Mouse (Mus musculus) stomach, embryonic 15.5 days (tissue): Measurements from ENCODE around the gene Lmf1. TPM values are rescaled to one million over a fixed set of nuclear protein-coding genes. Genes with fewer than 3 reads are reported as not detected.

Experiments
- ATAC-seq: fragments of 200-750 bp; cut with Nextera tagmentation; 2 replicates; pipeline ENCODE4 v1.8.0; 2017; ENCODE audit warnings: low read depth, moderate number of reproducible peaks, moderate TSS enrichment; ENCODE audit not compliant: insufficient read depth, low FRiP score
- H3K27ac ChIP-seq: fragments of 300-500 bp; sonication (generic); 2 replicates; pipeline ENCODE4 v1.5.1; 2015; ENCODE audit warnings: mild to moderate bottlenecking, inconsistent platforms
- H3K27me3 ChIP-seq: fragments of 300-500 bp; sonication (generic); replicated peaks from 2 replicates; pipeline ENCODE4 v1.6.1; 2015; ENCODE audit warnings: inconsistent platforms
- H3K36me3 ChIP-seq: fragments of 300-500 bp; sonication (generic); 2 replicates; pipeline ENCODE4 v1.6.1; 2015; ENCODE audit warnings: inconsistent platforms
- H3K4me1 ChIP-seq: fragments of 300-500 bp; sonication (generic); 2 replicates; pipeline ENCODE4 v1.6.1; 2015; ENCODE audit warnings: inconsistent platforms
- H3K4me2 ChIP-seq: fragments of 300-500 bp; sonication (generic); 2 replicates; pipeline ENCODE4 v1.6.1; 2015; ENCODE audit warnings: mild to moderate bottlenecking, inconsistent platforms
- H3K4me3 ChIP-seq: fragments of 300-500 bp; sonication (generic); replicated peaks from 2 replicates; pipeline ENCODE4 v1.5.1; 2015; ENCODE audit warnings: inconsistent platforms
- H3K9ac ChIP-seq: fragments of 300-500 bp; sonication (generic); 2 replicates; pipeline ENCODE4 v1.6.1; 2015; ENCODE audit warnings: inconsistent platforms
- H3K9me3 ChIP-seq: fragments of 300-500 bp; sonication (generic); 2 replicates; pipeline ENCODE4 v1.6.1; 2016; ENCODE audit warnings: inconsistent platforms
- WGBS: fragments of 180-500 bp; shearing (Covaris S2); methylation state at CpG from one replicate; pipeline ENCODE4 v1.1.7; 2015; 5-methylcytosine and 5-hydroxymethylcytosine counted together
- polyA plus RNA-seq: library from polyadenylated mRNA; unstranded; fragments of >200 nt; fragmentation: Nextera tagmentation; extraction: Ambion mirVana; gene quantifications from 2 replicates; pipeline ENCODE4 v1.2.1, GENCODE M21; 2015

The Lmf1 gene
- polyA plus RNA-seq, 1 experiment from 2014 or later, result 27.4 TPM

GRCm38 (mm10) chr17:25686323-25686722 is 107.4 kb downstream of the Lmf1 start:
- Histone ChIP-seq H3K27ac (no peak overlapping the region), H3K27me3 (no peaks in the 10 kb centered on the region; the same call in 1 of the 2 replicates), H3K9ac (no peak overlapping the region), H3K4me3 (no peak overlapping the region), H3K4me1 (no peaks in the 10 kb centered on the region), H3K4me2 (no peak overlapping the region), H3K9me3 (no peaks in the 10 kb centered on the region), H3K36me3 (no peaks in the 10 kb centered on the region)
- 44% methylated on average over 7 of the region's 7 CpGs for WGBS
- ATAC-seq, result no peak

- no peaks in the 10 kb centered on the region; the same call in 1 of the 2 replicates for H3K27me3 ChIP-seq
- ATAC-seq, result no peak
- no peaks in the 10 kb centered on the region for H3K9me3 ChIP-seq
- H3K4me2 ChIP-seq, result no peak overlapping the region
- no peaks in the 10 kb centered on the region for H3K36me3 ChIP-seq
- H3K27ac ChIP-seq, result no peak overlapping the region
- no peak overlapping the region for H3K4me3 ChIP-seq
- 79% methylated on average over 4 of the region's 4 CpGs for WGBS
- H3K4me1 ChIP-seq, result no peaks in the 10 kb centered on the region
- no peak overlapping the region for H3K9ac ChIP-seq
These were observed 110.0 kb downstream of the Lmf1 start for GRCm38 (mm10) chr17:25688922-25689321.

- H3K9ac ChIP-seq, result no peak overlapping the region
- no peak overlapping the region for H3K4me3 ChIP-seq
- H3K27me3 ChIP-seq, result no peaks in the 10 kb centered on the region
- no peak for ATAC-seq
- H3K4me1 ChIP-seq, result no peaks in the 10 kb centered on the region
- H3K27ac ChIP-seq, result no peak overlapping the region
- 47% methylated on average over 1 of the region's 1 CpGs for WGBS
- H3K9me3 ChIP-seq, result no peaks in the 10 kb centered on the region
- no peak overlapping the region for H3K4me2 ChIP-seq
- no peaks in the 10 kb centered on the region for H3K36me3 ChIP-seq
These were observed 117.4 kb downstream of the Lmf1 start for GRCm38 (mm10) chr17:25696263-25696662.

DNA sequence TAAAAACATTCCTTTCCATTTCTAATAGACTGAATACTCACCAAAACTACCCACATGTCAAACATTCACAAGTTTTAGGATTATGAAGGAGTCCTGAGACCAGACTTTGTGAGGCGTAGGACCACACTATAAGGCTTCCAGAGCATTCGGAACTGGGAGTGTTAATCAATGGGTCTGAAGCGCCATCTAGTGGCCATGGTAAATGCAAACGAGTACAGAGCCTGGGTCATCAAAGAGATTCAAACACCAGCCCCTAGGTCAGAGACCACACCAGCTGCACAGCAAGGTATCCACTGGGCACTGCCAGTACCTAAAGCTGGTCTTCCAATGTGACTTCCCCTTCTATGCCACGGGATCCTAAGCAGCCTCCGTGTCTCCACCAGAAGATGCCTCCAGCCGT is 119.6 kb downstream of the Lmf1 start:
- no peaks in the 10 kb centered on the region for H3K4me1 ChIP-seq
- H3K9me3 ChIP-seq, result no peaks in the 10 kb centered on the region
- no peak overlapping the region for H3K4me3 ChIP-seq
- no peak for ATAC-seq
- no peak overlapping the region for H3K27ac ChIP-seq
- H3K36me3 ChIP-seq, result no peaks in the 10 kb centered on the region
- 15% methylated on average over 7 of the region's 7 CpGs for WGBS
- no peak overlapping the region for H3K4me2 ChIP-seq
- no peaks in the 10 kb centered on the region for H3K27me3 ChIP-seq
- H3K9ac ChIP-seq, result no peak overlapping the region

DNA sequence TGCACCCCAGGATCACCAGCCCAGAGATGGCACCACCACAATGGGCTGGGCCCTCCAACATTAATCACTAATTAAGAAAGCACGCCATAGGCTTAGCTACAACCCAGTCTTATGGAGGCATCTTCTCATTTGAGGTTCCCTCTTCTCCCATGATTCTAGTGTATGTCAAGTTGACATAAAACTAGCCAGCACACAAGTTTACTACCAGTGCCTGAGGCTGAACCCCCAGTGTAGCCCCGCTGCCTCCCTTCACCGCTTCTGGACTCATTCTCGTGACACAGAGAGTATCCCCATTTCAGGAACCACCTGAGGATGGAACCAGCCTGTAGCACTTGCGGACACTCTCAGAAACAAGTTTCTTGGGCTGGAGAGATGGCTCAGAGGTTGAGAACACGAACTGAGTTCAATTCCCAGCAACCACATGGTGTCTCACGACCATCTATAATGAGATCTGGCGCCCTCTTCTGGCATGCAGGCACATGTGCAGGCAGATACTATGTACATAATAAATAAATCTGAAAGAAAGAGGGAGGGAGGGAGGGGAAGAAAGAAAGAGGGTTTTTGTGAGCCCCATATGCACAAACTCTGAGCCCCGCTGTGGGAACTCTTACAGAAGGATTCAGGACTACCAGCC is 122.1 kb downstream of the Lmf1 start:
- no peaks in the 10 kb centered on the region for H3K27me3 ChIP-seq
- no peak overlapping the region for H3K27ac ChIP-seq
- ATAC-seq, result no peak
- no peaks in the 10 kb centered on the region for H3K9me3 ChIP-seq
- H3K4me1 ChIP-seq, result no peaks in the 10 kb centered on the region
- no peak overlapping the region for H3K4me2 ChIP-seq
- no peak overlapping the region for H3K4me3 ChIP-seq
- no peaks in the 10 kb centered on the region for H3K36me3 ChIP-seq
- H3K9ac ChIP-seq, result no peak overlapping the region
- 59% methylated on average over 9 of the region's 9 CpGs for WGBS

DNA sequence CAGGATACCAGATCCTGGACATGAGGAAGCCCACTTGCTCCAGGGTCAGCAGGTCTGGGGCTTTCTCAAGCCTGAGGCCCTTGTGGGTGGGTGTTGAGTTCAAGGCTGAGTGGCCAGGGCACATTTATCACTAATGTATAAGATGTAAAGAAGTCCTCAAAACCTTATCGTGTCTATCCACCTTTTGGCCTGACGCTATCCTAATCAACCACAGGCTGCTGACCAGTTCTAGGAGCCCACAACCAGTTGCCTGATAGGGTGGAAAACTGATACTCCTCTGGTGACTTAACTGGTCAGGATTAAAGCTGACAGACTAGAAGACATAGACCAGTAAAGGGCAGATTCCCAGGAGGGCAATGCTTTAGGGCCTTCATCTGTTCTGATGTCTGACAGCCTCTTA is 131.1 kb downstream of the Lmf1 start:
- Histone ChIP-seq H3K4me1 (no peaks in the 10 kb centered on the region), H3K27me3 (no peaks in the 10 kb centered on the region), H3K27ac (no peak overlapping the region), H3K9me3 (no peaks in the 10 kb centered on the region), H3K4me3 (no peak overlapping the region), H3K4me2 (no peak overlapping the region), H3K9ac (no peak overlapping the region), H3K36me3 (no peaks in the 10 kb centered on the region)
- ATAC-seq, result no peak
- WGBS, result 93% methylated on average over 2 of the region's 2 CpGs

DNA sequence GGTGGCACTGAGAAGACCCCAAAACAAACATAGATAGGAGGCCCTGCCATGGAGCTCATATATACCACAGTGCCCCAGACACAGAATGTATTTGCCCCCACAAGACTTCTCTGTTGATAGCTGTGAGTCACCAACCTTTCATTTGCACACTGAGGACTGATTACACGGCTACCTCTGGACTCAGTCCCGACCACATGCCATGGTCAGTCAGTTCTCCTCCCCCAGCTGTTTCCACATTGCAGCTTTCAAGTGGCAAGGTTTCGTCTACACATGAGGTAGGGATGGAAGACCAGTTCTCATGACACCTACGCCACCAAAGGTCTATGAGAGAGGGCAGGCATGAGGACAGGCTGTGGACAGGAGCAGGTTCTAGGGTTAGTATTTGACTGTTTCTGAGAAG is 132.3 kb downstream of the Lmf1 start:
- Histone ChIP-seq H3K36me3 (no peaks in the 10 kb centered on the region), H3K27me3 (peaks cover 5% of the 10 kb centered on the region; the same call in 1 of the 2 replicates), H3K4me2 (no peak overlapping the region), H3K4me1 (no peaks in the 10 kb centered on the region), H3K27ac (no peak overlapping the region), H3K9ac (no peak overlapping the region), H3K4me3 (no peak overlapping the region), H3K9me3 (no peaks in the 10 kb centered on the region)
- WGBS, result 69% methylated on average over 4 of the region's 4 CpGs
- no peak for ATAC-seq

Other genes starting within 250 kb of the Lmf1 start
- gene Tpsab1, start 233.5 kb upstream of the Lmf1 start, polyA plus RNA-seq, result 0.24 and 0.64 TPM in 2 replicates
- 10.4 and 14.3 TPM in 2 replicates for gene Tpsb2, start 212.8 kb upstream of the Lmf1 start, polyA plus RNA-seq
- gene Tpsg1, start 209.8 kb upstream of the Lmf1 start, polyA plus RNA-seq, result 3.5 and 4.7 TPM in 2 replicates
- gene Cacna1h, start 145.3 kb upstream of the Lmf1 start, polyA plus RNA-seq, result 5.1 and 5.6 TPM in 2 replicates
- 0.12 and 0.31 TPM in 2 replicates for gene Tekt4, start 124.5 kb upstream of the Lmf1 start, polyA plus RNA-seq
- 0.32 and 0.37 TPM in 2 replicates for gene Sstr5, start 81.8 kb upstream of the Lmf1 start, polyA plus RNA-seq
- 5.8 and 6.0 TPM in 2 replicates for gene Sox8, start 8.4 kb upstream of the Lmf1 start, polyA plus RNA-seq
- 1.5 and 2.1 TPM in 2 replicates for gene Gng13, start 138.1 kb downstream of the Lmf1 start, polyA plus RNA-seq
- gene Chtf18, start 148.3 kb downstream of the Lmf1 start, polyA plus RNA-seq, result 23.4 and 26.1 TPM in 2 replicates
- gene Rpusd1, start 148.6 kb downstream of the Lmf1 start, polyA plus RNA-seq, result 18.3 and 19.1 TPM in 2 replicates
- 0.06 TPM in 1 of 2 replicates, not detected in the other for gene Mslnl, start 157.0 kb downstream of the Lmf1 start, polyA plus RNA-seq
- 38.3 and 43.6 TPM in 2 replicates for gene Msln, start 175.3 kb downstream of the Lmf1 start, polyA plus RNA-seq
- 26.9 and 28.5 TPM in 2 replicates for gene Narfl, start 194.7 kb downstream of the Lmf1 start, polyA plus RNA-seq
- 47.3 and 53.4 TPM in 2 replicates for gene Haghl, start 206.6 kb downstream of the Lmf1 start, polyA plus RNA-seq
- 0.24 and 0.26 TPM in 2 replicates for gene Ccdc78, start 207.5 kb downstream of the Lmf1 start, polyA plus RNA-seq
- gene Fam173a, start 213.8 kb downstream of the Lmf1 start, polyA plus RNA-seq, result 99.3 and 110 TPM in 2 replicates
- not detected in 2 replicates for gene AC134908.4, start 216.6 kb downstream of the Lmf1 start, polyA plus RNA-seq
- 46.6 and 48.3 TPM in 2 replicates for gene Metrn, start 218.1 kb downstream of the Lmf1 start, polyA plus RNA-seq
- 4.1 and 4.6 TPM in 2 replicates for gene Fbxl16, start 230.0 kb downstream of the Lmf1 start, polyA plus RNA-seq
- gene Wdr24, start 244.5 kb downstream of the Lmf1 start, polyA plus RNA-seq, result 24.3 and 25.5 TPM in 2 replicates
- 50.5 and 54.6 TPM in 2 replicates for gene Jmjd8, start 249.8 kb downstream of the Lmf1 start, polyA plus RNA-seq